Mouse (Mus musculus): Measurements from ENCODE around the gene Rnaseh2c. TPM values are rescaled to one million over a fixed set of nuclear protein-coding genes. Genes with fewer than 3 reads are reported as not detected.

Gene Rnaseh2c
- polyA plus RNA-seq, 1 experiment, result 68.0 TPM

GRCm38 (mm10) chr19:5559631-5560456 is 41.8 kb upstream of the Rnaseh2c start:
- H3K4me1 ChIP-seq (ENCODE audit: control insufficient read depth, insufficient read depth, insufficient read length, low read length), result peaks cover 32% of the 10 kb centered on the region
- H3K36me3 ChIP-seq (ENCODE audit: control insufficient read depth, insufficient read depth, low read length), result 0 out of 2 replicates have a peak, but pooled peaks cover 2% of the 10 kb centered on the region
- H3K4me3 ChIP-seq (ENCODE audit: low read depth, low read length), result peak overlapping the region; percentile 89
- H3K27me3 ChIP-seq (ENCODE audit: control insufficient read depth, insufficient read depth, low read length), result no peaks in the 10 kb centered on the region
- under 1% methylated on average over 69 of the region's 69 CpGs for WGBS
- peak overlapping the region; percentile 97 for H3K27ac ChIP-seq (ENCODE audit: insufficient read depth, low read depth, low read length)
- no peak for TF ChIP-seq CTCF (IDR thresholded peaks at IDR 0.05; ENCODE audit: extremely low read depth, insufficient read length, insufficient replicate concordance, low read depth, low read length)
- no peak for TF ChIP-seq POLR2A (IDR thresholded peaks at IDR 0.05; ENCODE audit: low read depth, low read length)

- Histone ChIP-seq H3K36me3 (ENCODE audit: control insufficient read depth, insufficient read depth, low read length) (no peaks in the 10 kb centered on the region), H3K4me1 (ENCODE audit: control insufficient read depth, insufficient read depth, insufficient read length, low read length) (peaks cover 27% of the 10 kb centered on the region), H3K27ac (ENCODE audit: insufficient read depth, low read depth, low read length) (peak within 1 kb of the TSS; percentile 97), H3K27me3 (ENCODE audit: control insufficient read depth, insufficient read depth, low read length) (no peaks in the 10 kb centered on the region), H3K4me3 (ENCODE audit: low read depth, low read length) (peak within 1 kb of the TSS; percentile 89)
- TF ChIP-seq POLR2A (IDR thresholded peaks at IDR 0.05; ENCODE audit: low read depth, low read length) (peak; percentile 77; the same call in 1 of the 2 replicates), CTCF (IDR thresholded peaks at IDR 0.05; ENCODE audit: extremely low read depth, insufficient read length, insufficient replicate concordance, low read depth, low read length) (no peak)
- WGBS, result 1% methylated on average over 57 of the region's 57 CpGs
Measured at GRCm38 (mm10) chr19:5560457-5561041, 41.1 kb upstream of the Rnaseh2c start, which contains the start of gene Ovol1. Gene Ovol1 (minus strand): TSS chr19:5560646.

- 13% methylated on average over 10 of the region's 10 CpGs for WGBS
- no peaks in the 10 kb centered on the region for H3K27me3 ChIP-seq (ENCODE audit: control insufficient read depth, insufficient read depth, low read length)
- peak overlapping the region; percentile 96 for H3K27ac ChIP-seq (ENCODE audit: insufficient read depth, low read depth, low read length)
- no peak for TF ChIP-seq CTCF (IDR thresholded peaks at IDR 0.05; ENCODE audit: extremely low read depth, insufficient read length, insufficient replicate concordance, low read depth, low read length)
- no peak for TF ChIP-seq POLR2A (IDR thresholded peaks at IDR 0.05; ENCODE audit: low read depth, low read length)
- H3K36me3 ChIP-seq (ENCODE audit: control insufficient read depth, insufficient read depth, low read length), result no peaks in the 10 kb centered on the region
- H3K4me1 ChIP-seq (ENCODE audit: control insufficient read depth, insufficient read depth, insufficient read length, low read length), result peaks cover 24% of the 10 kb centered on the region
- peak overlapping the region; percentile 89 for H3K4me3 ChIP-seq (ENCODE audit: low read depth, low read length)
Measured at GRCm38 (mm10) chr19:5561252-5561790, 40.4 kb upstream of the Rnaseh2c start.

GRCm38 (mm10) chr19:5561886-5562285 is 39.8 kb upstream of the Rnaseh2c start:
- TF ChIP-seq POLR2A (IDR thresholded peaks at IDR 0.05; ENCODE audit: low read depth, low read length), result no peak
- no peak for TF ChIP-seq CTCF (IDR thresholded peaks at IDR 0.05; ENCODE audit: extremely low read depth, insufficient read length, insufficient replicate concordance, low read depth, low read length)
- H3K4me1 ChIP-seq (ENCODE audit: control insufficient read depth, insufficient read depth, insufficient read length, low read length), result peaks cover 25% of the 10 kb centered on the region
- H3K27ac ChIP-seq (ENCODE audit: insufficient read depth, low read depth, low read length), result peak overlapping the region; percentile 96
- H3K27me3 ChIP-seq (ENCODE audit: control insufficient read depth, insufficient read depth, low read length), result no peaks in the 10 kb centered on the region
- no peaks in the 10 kb centered on the region for H3K36me3 ChIP-seq (ENCODE audit: control insufficient read depth, insufficient read depth, low read length)
- peak overlapping the region; percentile 31 for H3K4me3 ChIP-seq (ENCODE audit: low read depth, low read length)
- WGBS, result 26% methylated on average over 3 of the region's 3 CpGs

- no peaks in the 10 kb centered on the region for H3K27me3 ChIP-seq (ENCODE audit: control insufficient read depth, insufficient read depth, low read length)
- 69% methylated on average over 10 of the region's 10 CpGs for WGBS
- H3K4me3 ChIP-seq (ENCODE audit: low read depth, low read length), result 0 out of 2 replicates have a peak overlapping the region, but pooled peaks have one; percentile 4
- peak overlapping the region; percentile 96 for H3K27ac ChIP-seq (ENCODE audit: insufficient read depth, low read depth, low read length)
- H3K4me1 ChIP-seq (ENCODE audit: control insufficient read depth, insufficient read depth, insufficient read length, low read length), result peaks cover 22% of the 10 kb centered on the region
- no peaks in the 10 kb centered on the region for H3K36me3 ChIP-seq (ENCODE audit: control insufficient read depth, insufficient read depth, low read length)
- TF ChIP-seq CTCF (IDR thresholded peaks at IDR 0.05; ENCODE audit: extremely low read depth, insufficient read length, insufficient replicate concordance, low read depth, low read length), result no peak
- no peak for TF ChIP-seq POLR2A (IDR thresholded peaks at IDR 0.05; ENCODE audit: low read depth, low read length)
Measured at GRCm38 (mm10) chr19:5562776-5563175, 38.9 kb upstream of the Rnaseh2c start.

- Histone ChIP-seq H3K4me1 (ENCODE audit: control insufficient read depth, insufficient read depth, insufficient read length, low read length) (peaks cover 41% of the 10 kb centered on the region), H3K36me3 (ENCODE audit: control insufficient read depth, insufficient read depth, low read length) (peaks cover 22% of the 10 kb centered on the region), H3K4me3 (ENCODE audit: low read depth, low read length) (no peak overlapping the region), H3K27me3 (ENCODE audit: control insufficient read depth, insufficient read depth, low read length) (no peaks in the 10 kb centered on the region), H3K27ac (ENCODE audit: insufficient read depth, low read depth, low read length) (no peak overlapping the region)
- 43% methylated on average over 5 of the region's 5 CpGs for WGBS
- no peak for TF ChIP-seq CTCF (IDR thresholded peaks at IDR 0.05; ENCODE audit: extremely low read depth, insufficient read length, insufficient replicate concordance, low read depth, low read length)
- no peak for TF ChIP-seq POLR2A (IDR thresholded peaks at IDR 0.05; ENCODE audit: low read depth, low read length)
Measured at GRCm38 (mm10) chr19:5566316-5566715, 35.4 kb upstream of the Rnaseh2c start.

GRCm38 (mm10) chr19:5567180-5567533 is 34.5 kb upstream of the Rnaseh2c start:
- Histone ChIP-seq H3K27me3 (ENCODE audit: control insufficient read depth, insufficient read depth, low read length) (no peaks in the 10 kb centered on the region), H3K4me3 (ENCODE audit: low read depth, low read length) (peak overlapping the region; percentile 80), H3K36me3 (ENCODE audit: control insufficient read depth, insufficient read depth, low read length) (peaks cover 25% of the 10 kb centered on the region), H3K4me1 (ENCODE audit: control insufficient read depth, insufficient read depth, insufficient read length, low read length) (peaks cover 38% of the 10 kb centered on the region), H3K27ac (ENCODE audit: insufficient read depth, low read depth, low read length) (peak overlapping the region; percentile 98)
- TF ChIP-seq CTCF (IDR thresholded peaks at IDR 0.05; ENCODE audit: extremely low read depth, insufficient read length, insufficient replicate concordance, low read depth, low read length) (no peak), POLR2A (IDR thresholded peaks at IDR 0.05; ENCODE audit: low read depth, low read length) (no peak)
- under 1% methylated on average over 26 of the region's 26 CpGs for WGBS
